Mouse (Mus musculus) liver, postnatal 0 days (tissue): ENCODE measurements around the gene Utp15.

Experiments used
- CTCF ChIP-seq: sonication (generic); IDR thresholded peaks from 2 replicates; pipeline ENCODE4 v1.5.1; 2016; ENCODE audit warnings: antibody characterized with exemption, low read depth
- EP300 ChIP-seq: IDR thresholded peaks from 2 replicates; pipeline ENCODE4 v1.6.1; 2016; ENCODE audit warnings: antibody characterized with exemption, low read depth, mild to moderate bottlenecking

- no peak for TF ChIP-seq EP300
- TF ChIP-seq CTCF, result no peak
Measured at GRCm38 (mm10) chr13:98305257-98305656, 42.4 kb upstream of the Utp15 start.
